Mouse (Mus musculus): ENCODE results near the gene Olfr374.

Gene Olfr374

GRCm38 (mm10) chr8:72162821-72163220 lies 56.0 kb downstream of the Olfr374 start:
- in situ Hi-C loops (cut with MboI; ENCODE audit: unreplicated experiment in 2 of 2): no loop called here

Measured in v-Abl transformed pro-B cells (cell line).